Mouse (Mus musculus) kidney, adult 10 weeks (tissue): ENCODE data around the gene Olfr813. TPM values are rescaled to one million over a fixed set of nuclear protein-coding genes. Genes with fewer than 3 reads are reported as not detected.

Experiments
- polyA plus RNA-seq: library from polyadenylated mRNA; stranded (reverse); fragments of 350-450 nt; fragmentation: Illumina TruSeq; extraction: RNeasy Lipid Tissue Mini Kit (QIAGEN cat#74804); gene quantifications from one replicate; pipeline ENCODE4 v1.2.3, GENCODE M21; 2014; ENCODE audit warnings: low read depth, low replicate concordance

The Olfr813 gene
- not detected for polyA plus RNA-seq

DNA sequence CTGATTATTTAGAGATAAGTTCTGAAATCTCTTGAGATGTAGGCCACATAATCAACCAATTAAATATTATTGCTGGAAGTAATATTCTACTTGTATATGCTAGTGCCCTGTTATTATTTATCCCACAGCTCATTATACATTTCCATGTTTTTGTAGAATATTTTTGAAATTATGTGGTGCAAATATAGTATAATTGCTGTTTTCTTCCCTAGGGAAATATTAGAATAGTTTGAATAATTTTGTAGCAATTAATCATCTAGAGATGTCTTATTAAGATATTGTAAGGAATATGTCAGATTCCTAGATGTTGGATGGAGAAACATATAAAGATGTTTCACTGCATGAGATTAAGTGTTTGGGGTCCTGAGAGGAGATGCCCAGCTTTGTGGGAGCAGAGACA, at the start of gene Olfr813:
Gene Olfr813, plus strand, starts transcription at position 301 of the 400 bp plus-strand sequence.

DNA sequence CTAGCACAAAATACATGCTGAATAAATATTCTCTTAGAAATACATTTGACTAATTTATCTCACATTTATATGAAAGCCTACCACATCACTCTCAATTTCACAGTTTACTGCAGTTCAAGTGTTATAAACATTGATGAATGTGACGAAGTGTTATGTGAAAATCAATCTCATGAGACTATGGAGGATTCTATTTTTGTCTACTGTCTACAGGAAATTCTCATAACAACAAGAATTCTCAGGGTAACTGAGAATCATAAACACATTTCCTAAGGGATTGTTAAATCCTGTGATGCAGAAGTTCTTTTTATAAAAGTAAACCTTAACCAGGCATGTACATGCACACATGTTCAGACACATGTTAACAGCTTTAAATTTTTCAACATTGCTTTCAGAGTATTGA, 9.2 kb upstream of the Olfr813 start, which contains the start of gene Olfr812:
Gene Olfr812, minus strand, starts transcription at position 101 of the 400 bp plus-strand sequence.

DNA sequence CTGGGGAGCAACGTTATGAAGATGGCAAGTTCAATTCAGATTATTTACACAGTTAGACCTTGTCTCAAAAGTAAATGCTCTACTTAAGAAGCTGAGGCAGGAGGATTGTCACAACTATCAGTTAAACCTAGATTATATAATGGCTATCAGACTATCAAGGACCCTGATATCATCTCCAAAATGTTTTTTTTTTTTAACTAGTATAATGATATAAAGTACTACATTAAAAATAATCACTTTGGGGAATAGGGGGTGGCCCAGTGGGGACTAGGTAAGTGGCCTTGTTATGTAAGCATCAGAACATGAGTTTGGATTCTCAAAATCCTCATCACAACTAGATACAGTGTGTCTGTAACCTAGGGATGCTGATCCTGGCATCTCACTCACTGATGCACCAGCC, 24.6 kb downstream of the Olfr813 start, which contains the start of gene Olfr814:
Gene Olfr814, minus strand, starts transcription at position 101 of the 400 bp plus-strand sequence.

DNA sequence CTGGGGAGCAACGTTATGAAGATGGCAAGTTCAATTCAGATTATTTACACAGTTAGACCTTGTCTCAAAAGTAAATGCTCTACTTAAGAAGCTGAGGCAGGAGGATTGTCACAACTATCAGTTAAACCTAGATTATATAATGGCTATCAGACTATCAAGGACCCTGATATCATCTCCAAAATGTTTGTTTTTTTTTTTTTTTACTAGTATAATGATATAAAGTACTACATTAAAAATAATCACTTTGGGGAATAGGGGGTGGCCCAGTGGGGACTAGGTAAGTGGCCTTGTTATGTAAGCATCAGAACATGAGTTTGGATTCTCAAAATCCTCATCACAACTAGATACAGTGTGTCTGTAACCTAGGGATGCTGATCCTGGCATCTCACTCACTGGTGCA, 50.6 kb downstream of the Olfr813 start, which contains the start of gene Olfr815:
Gene Olfr815, minus strand, starts transcription at position 101 of the 400 bp plus-strand sequence.

Other genes starting within 250 kb of the Olfr813 start
- not detected for gene Olfr796, start 242.8 kb upstream of the Olfr813 start, polyA plus RNA-seq
- not detected for gene Olfr798, start 227.4 kb upstream of the Olfr813 start, polyA plus RNA-seq
- gene Olfr799, start 217.9 kb upstream of the Olfr813 start, polyA plus RNA-seq = not detected
- not detected for gene Olfr800, start 197.7 kb upstream of the Olfr813 start, polyA plus RNA-seq
- not detected for gene Olfr801, start 181.5 kb upstream of the Olfr813 start, polyA plus RNA-seq
- not detected for gene Olfr802, start 167.2 kb upstream of the Olfr813 start, polyA plus RNA-seq
- gene Olfr803, start 161.1 kb upstream of the Olfr813 start, polyA plus RNA-seq = not detected
- gene Olfr804, start 152.2 kb upstream of the Olfr813 start, polyA plus RNA-seq = not detected
- gene Olfr805, start 126.0 kb upstream of the Olfr813 start, polyA plus RNA-seq = not detected
- not detected for gene Olfr806, start 113.4 kb upstream of the Olfr813 start, polyA plus RNA-seq
- not detected for gene Olfr807, start 97.6 kb upstream of the Olfr813 start, polyA plus RNA-seq
- gene Olfr808, start 89.9 kb upstream of the Olfr813 start, polyA plus RNA-seq = not detected
- not detected for gene Olfr809, start 80.7 kb upstream of the Olfr813 start, polyA plus RNA-seq
- not detected for gene Olfr810, start 60.5 kb upstream of the Olfr813 start, polyA plus RNA-seq
- not detected for gene Olfr811, start 51.0 kb upstream of the Olfr813 start, polyA plus RNA-seq
- gene Olfr812, start 9.3 kb upstream of the Olfr813 start, polyA plus RNA-seq = not detected
- gene Olfr814, start 24.5 kb downstream of the Olfr813 start, polyA plus RNA-seq = not detected
- not detected for gene Olfr815, start 50.5 kb downstream of the Olfr813 start, polyA plus RNA-seq
- not detected for gene Olfr816, start 60.2 kb downstream of the Olfr813 start, polyA plus RNA-seq
- not detected for gene Olfr818, start 93.7 kb downstream of the Olfr813 start, polyA plus RNA-seq
- gene Olfr819, start 111.9 kb downstream of the Olfr813 start, polyA plus RNA-seq = not detected
- gene Olfr247, start 120.8 kb downstream of the Olfr813 start, polyA plus RNA-seq = not detected
- not detected for gene Gm10310, start 129.7 kb downstream of the Olfr813 start, polyA plus RNA-seq
- not detected for gene Olfr820, start 157.3 kb downstream of the Olfr813 start, polyA plus RNA-seq
- gene Olfr821, start 175.0 kb downstream of the Olfr813 start, polyA plus RNA-seq = not detected
- not detected for gene Olfr822, start 215.8 kb downstream of the Olfr813 start, polyA plus RNA-seq